Mouse (Mus musculus): ENCODE measurements at regions not wholly inside any gene's neighbourhood (a gene's known extent, or its start where the extent isn't known, plus 50 kb on each side); places are given as distances from the start of the nearest gene placed in this dataset.

DNA sequence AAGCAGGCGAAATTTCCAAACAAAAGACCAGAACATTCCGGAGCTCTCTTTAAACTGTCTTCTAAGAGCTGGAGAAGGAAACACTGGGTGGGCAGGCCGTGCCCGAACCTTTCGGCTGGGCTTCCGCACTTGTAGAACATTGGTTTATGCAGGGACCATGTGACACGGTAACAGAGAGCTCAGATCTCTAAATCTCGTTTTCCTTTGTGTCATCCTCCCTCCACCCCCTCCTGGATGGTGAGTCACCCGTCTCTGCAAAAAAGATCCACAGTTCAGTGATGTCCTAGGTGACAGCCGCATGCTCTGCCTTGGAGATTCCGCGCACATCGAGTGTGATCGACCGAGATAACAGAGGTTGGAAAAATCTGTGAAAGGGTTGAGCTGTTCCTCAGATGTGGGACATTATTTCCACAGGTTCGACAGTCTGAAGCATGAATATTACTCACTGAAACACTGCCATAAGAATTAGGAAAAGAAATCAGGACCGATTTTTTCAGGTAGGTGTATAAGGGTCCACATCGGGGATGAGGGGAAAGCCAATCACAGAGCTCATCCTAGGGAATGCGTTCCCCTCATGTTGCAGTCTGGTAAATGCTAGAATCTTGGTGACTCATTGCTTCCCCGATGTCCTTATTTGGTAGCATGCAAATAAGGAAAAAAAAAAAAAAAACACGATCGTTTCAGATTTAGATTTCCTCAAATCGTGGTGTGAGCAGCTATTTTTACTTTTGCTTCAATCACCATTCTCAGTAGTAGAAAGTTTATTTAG lies 70.0 kb upstream of the Foxo1 start:
- no peak for DNase-seq (ENCODE audit: low spot score)

DNA sequence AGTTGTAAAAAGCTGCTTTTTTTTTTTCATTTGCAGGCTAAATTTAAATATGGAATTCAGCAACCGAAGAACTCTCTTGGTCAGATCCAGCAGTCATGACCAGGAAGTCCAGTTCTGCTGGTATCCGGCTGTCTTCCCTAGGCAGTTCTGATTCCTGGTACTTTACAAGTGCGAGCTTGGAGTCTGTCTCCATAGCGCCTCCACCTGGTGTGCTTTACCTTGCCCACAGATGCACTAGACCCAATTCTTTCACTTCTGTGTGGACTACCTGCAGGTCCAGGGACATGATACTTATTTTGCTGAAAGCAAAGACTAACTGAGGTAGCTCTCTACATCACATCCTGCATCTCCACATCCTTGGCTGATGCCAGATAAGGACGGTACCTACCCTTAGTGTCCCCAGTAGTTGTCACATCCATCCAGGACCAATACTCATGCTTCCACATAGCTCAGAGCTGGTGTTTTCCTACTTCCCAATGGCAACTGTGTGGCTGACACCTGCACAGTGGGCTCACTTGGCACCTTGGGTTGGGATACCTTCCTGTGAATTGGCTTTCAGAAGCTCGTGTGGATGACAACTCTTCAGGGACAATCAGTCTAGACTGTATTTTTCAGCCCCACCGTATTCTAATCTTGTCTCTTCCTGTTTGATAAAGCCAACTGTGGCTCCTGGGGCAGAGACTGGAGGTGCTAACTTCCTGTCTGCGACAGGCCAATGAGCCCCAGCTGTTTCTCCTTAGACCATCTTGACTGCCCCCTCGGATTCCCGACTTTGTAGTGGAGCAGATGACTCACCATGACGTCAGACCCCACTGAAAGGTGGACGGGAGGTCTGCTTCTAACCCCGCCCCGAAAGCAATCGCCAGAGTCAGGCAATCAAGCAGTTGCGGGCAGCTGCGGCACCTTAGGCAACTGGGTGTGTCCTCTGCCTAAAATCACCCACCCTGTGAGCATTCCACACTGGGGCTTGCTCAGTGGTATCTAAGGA lies 69.1 kb upstream of the Foxo1 start:
- no peak for DNase-seq (ENCODE audit: low spot score)

DNA sequence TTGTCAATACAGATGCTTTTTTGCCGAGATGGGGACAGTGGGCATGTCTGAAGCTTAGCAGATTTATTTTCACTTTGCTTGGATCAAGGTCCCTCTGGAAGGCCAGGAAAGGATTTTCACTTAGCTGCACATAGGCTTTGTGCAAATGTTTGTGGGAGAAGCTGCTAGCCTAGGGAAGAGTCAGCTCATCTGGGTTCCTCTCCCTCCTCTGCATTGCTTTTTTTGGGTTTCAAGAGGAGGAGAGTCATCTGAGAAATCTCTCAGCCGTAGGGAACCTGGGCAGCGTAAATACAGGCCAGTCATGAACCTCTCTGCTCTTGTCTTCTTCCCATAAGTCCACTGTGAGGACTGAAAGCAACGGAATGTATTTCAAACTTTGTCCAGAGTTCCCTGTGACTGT lies 68.0 kb upstream of the Foxo1 start:
- no peak for DNase-seq (ENCODE audit: low spot score)

DNA sequence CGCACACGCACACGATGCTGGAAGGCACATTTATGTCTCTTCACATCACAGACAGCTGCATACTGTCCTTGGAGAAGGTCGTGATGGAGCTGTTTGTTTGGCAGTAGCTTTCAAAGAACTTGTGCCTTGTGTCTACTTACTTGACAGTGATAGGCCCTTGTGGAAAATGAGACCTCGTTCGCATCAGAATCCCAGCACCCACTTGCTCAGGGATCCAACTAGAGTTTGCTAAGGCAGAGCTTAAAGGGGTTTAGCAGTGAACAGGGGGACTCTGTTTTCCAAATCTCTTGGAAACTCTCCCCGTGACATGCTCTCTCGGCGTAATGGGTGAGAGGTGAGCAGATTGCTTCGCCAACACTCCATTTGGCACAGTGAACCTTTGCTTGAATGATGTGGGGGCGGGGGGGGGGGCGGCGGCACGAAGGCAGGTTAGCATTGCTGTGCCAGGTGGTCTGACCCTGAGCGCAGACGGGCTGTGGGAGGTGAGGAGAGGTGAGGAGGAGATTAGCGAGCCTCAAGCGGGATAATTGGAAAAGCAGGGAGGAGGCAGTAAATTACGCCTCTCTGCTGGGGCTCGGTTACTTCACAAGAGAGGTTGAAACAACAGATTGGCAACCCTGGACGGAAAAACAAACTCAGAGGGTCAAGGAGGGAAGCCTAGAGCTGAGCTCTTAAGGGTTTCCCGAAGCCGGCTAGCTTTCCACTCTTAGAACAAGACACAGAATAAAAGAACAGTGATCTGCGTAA lies 57.4 kb upstream of the Foxo1 start:
- DNase-seq (ENCODE audit: low spot score), result peak; percentile 52

DNA sequence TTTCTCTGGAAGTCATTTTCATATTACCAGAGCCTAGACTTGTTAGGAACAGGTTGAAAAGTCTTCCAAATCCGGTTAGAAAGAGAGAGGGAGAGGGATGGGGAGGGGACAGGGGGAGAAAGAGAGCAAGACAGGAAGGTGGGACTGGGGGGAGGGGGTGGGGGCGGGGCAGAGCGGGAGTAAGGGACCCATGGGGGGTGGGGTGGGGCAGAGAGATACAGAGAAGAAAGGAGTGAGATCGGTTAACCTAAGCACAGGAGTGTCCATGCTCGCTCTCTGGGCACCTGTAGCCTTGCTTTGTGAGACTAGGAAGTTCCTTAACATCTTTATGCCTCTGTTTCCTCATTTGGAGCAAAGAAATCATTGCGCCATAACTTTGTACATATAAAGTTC lies 56.8 kb upstream of the Foxo1 start:
- no peak for DNase-seq (ENCODE audit: low spot score)

DNA sequence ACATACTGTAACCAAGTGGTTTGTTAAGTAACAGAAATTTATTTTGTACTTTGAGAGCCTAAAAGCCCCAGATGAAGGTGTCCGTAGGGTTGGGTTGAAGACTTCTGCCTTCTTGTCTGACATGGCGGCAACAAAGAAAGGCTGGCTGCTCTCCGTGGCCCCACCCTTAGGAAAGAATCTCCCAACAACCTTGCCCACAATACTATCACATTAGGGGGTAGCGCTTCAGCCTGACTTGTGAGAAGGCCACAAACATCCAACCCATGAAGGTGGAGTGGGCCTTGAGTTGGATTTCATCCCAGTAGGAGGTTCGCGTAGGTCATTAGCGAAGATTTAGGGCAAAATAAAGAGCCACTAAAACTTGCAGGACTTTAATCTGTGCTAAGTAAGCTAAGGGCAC lies 54.0 kb upstream of the Foxo1 start:
- no peak for DNase-seq (ENCODE audit: low spot score)

DNA sequence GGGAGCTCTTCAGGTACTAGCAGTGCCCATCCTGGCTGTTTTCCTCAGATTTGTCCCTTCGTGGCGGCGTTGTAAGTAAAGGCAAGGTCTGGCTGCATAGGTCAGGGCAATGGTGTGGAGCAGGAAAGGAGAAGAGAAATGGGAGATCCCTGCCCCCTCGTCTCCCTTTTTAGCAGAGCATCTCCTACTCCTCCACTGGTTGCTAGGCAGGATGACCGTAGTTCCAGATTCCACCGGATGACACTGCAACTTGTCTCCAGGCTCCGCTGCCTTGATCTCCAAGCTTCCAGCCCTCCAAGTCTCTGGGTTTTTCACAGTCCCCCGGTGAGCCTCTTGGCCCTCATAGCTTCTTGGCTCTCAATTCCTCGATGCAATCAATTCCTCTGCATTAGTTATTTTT lies 53.1 kb upstream of the Foxo1 start:
- DNase-seq (ENCODE audit: low spot score), result no peak

All from embryo, embryonic 10 days (tissue).